Mouse (Mus musculus) embryonic facial prominence, embryonic 11.5 days (tissue): ENCODE data around the gene Ltbp3. TPM values are rescaled to one million over a fixed set of nuclear protein-coding genes. Genes with fewer than 3 reads are reported as not detected.

ENCODE experiments used
- ATAC-seq: fragments of 200-750 bp; cut with Nextera tagmentation; replicated peaks from 2 replicates; pipeline ENCODE4 v1.8.0; 2017; ENCODE audit warnings: low read depth; ENCODE audit not compliant: insufficient number of reproducible peaks, low FRiP score, low TSS enrichment
- DNase-seq: peaks from one replicate; pipeline ENCODE4 v3.0.0-alpha.2; 2015; ENCODE audit warnings: low spot score
- H3K27ac ChIP-seq: fragments of 300-500 bp; sonication (generic); replicated peaks from 2 replicates; pipeline ENCODE4 v1.5.1; 2014; ENCODE audit warnings: mild to moderate bottlenecking, low read depth, low read length, control low read depth
- H3K27me3 ChIP-seq: fragments of 300-500 bp; sonication (generic); 2 replicates; pipeline ENCODE4 v1.6.1; 2014; ENCODE audit warnings: mild to moderate bottlenecking, low read length, moderate library complexity, mixed read lengths; ENCODE audit not compliant: control insufficient read depth, insufficient read depth
- H3K36me3 ChIP-seq: fragments of 300-500 bp; sonication (generic); replicated peaks from 2 replicates; pipeline ENCODE4 v1.6.1; 2014; ENCODE audit warnings: low read depth, mild to moderate bottlenecking, low read length, moderate library complexity, mixed read lengths; ENCODE audit not compliant: control insufficient read depth, insufficient read depth
- H3K4me1 ChIP-seq: fragments of 300-500 bp; sonication (generic); 2 replicates; pipeline ENCODE4 v1.6.1; 2014; ENCODE audit warnings: low read length, mixed read lengths; ENCODE audit not compliant: control insufficient read depth, insufficient read depth
- H3K4me2 ChIP-seq: fragments of 300-500 bp; sonication (generic); 2 replicates; pipeline ENCODE4 v1.6.1; 2014; ENCODE audit warnings: low read depth, mild to moderate bottlenecking, control low read depth, low read length, moderate library complexity
- H3K4me3 ChIP-seq: fragments of 300-500 bp; sonication (generic); 2 replicates; pipeline ENCODE4 v1.5.1; 2014; ENCODE audit warnings: low read depth, low read length, control low read depth
- H3K9ac ChIP-seq: fragments of 300-500 bp; sonication (generic); replicated peaks from 2 replicates; pipeline ENCODE4 v1.6.1; 2014; ENCODE audit warnings: mild to moderate bottlenecking, control low read depth, low read length
- H3K9me3 ChIP-seq: fragments of 300-500 bp; sonication (generic); replicated peaks from 2 replicates; pipeline ENCODE4 v1.6.1; 2016; ENCODE audit warnings: mild to moderate bottlenecking, low read length, inconsistent platforms, mixed read lengths; ENCODE audit not compliant: control insufficient read depth
- WGBS: fragments of 180-500 bp; shearing (Covaris S2); extraction: QIAGEN DNeasy Blood & Tissue Kit; methylation state at CpG from one replicate; pipeline ENCODE4 v1.1.7; 2014; 5-methylcytosine and 5-hydroxymethylcytosine counted together
- polyA plus RNA-seq: library from polyadenylated mRNA; unstranded; fragments of >200 nt; fragmentation: Nextera tagmentation; extraction: Ambion mirVana; gene quantifications from 2 replicates; pipeline ENCODE4 v1.2.1, GENCODE M21; 2014

Gene Ltbp3
- polyA plus RNA-seq, 1 experiment from 2014 or later: 5.9 TPM

DNA sequence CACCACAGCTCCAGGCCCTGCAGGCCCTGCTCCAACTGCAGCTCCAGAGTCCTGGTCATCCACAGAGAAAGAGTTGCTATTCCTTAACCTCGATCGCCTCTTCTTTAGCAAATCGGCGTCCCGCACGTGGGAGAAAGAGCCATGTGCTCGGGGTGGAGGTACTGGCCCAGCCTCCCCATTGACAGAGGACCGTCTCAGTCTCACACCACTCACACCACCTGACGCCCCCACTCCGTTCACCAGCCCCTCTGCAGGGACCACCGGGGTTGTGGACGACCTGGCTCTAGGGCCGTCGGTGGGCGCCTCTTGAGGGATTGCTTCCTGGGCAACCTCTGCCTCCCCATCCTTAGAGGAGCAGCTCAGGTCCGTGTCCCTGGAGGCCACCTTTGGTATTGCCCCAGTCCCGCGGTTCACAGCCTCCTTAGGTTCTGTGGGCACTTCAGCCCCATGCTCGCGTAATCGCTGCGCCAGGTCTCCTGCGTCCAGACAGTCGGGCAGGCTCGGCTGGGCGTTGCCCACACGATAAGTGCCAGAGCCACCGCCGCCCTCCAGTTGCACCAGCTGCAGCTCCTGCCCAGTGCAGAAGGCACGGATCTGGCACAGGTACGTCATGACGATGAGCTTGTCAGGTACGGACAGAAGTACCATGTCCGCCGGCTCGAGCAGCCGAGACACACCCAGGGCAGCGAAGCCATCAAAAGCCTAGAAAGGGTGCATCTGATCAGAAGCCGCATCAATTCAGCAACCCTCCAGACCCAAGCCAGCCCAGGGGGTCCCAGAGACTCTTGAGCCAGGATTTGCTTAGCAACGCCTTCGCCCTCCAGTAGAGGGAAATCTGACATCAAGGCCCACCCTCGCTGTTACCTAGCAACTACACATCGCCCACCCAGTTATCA, 24.7 kb upstream of the Ltbp3 start:
- H3K27ac ChIP-seq: no peak overlapping the region
- no peaks in the 10 kb centered on the region for H3K9me3 ChIP-seq
- H3K4me3 ChIP-seq: no peak overlapping the region
- DNase-seq (peak; percentile 63), ATAC-seq (peak; percentile 49; the same call in 1 of the 2 replicates)
- WGBS: 22% methylated on average over 43 of the region's 43 CpGs
- H3K36me3 ChIP-seq: peaks cover 5% of the 10 kb centered on the region
- H3K9ac ChIP-seq: peak overlapping the region; percentile 28; the same call in 1 of the 2 replicates
- no peaks in the 10 kb centered on the region for H3K27me3 ChIP-seq
- H3K4me2 ChIP-seq: peak overlapping the region; percentile 23; the same call in 1 of the 2 replicates
- no peaks in the 10 kb centered on the region for H3K4me1 ChIP-seq

DNA sequence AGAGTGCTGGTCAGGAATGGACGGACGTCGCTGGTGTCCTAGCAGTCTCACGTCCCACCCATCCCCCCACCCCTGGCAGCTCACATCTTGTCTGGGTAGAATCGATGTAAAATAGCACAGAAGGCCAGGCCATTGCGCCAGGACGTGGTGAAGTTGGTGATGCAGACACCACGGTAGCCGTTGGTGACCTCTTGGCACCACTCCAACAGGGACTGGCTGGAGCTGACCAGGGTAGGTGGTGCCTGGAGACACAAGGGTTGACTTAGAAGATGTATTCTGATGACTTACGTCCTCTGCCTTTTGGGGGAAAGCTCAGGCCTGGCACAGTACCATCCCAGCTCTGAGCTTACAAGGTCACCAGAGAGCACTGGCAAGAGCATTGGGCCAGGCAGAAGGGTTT, 23.7 kb upstream of the Ltbp3 start:
- 66% methylated on average over 10 of the region's 10 CpGs for WGBS
- Histone ChIP-seq H3K4me3 (no peak overlapping the region), H3K4me1 (no peaks in the 10 kb centered on the region), H3K9me3 (no peaks in the 10 kb centered on the region), H3K36me3 (peaks cover 10% of the 10 kb centered on the region), H3K27me3 (no peaks in the 10 kb centered on the region), H3K27ac (no peak overlapping the region), H3K9ac (no peak overlapping the region), H3K4me2 (no peak overlapping the region)
- no peak for DNase-seq
- no peak for ATAC-seq

DNA sequence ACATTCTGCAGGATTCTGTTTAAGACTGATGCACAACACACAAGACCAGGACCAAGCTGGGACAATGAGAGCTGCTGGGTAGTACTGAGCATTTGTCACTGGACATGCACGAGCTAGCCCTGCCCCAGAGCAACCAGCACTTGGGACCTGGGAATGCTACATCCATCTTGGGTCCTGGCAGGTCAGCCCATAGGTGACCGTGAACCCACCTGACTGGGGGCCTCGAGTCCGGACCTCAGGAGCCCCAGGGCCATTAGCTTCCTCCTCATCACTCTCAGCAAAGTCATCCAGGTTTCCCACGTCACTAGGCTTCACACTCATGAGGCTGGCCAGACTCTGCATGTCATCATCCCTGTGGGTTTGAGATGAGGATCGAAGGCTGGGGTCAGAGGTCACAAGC, 19.5 kb upstream of the Ltbp3 start:
- H3K9ac ChIP-seq: no peak overlapping the region
- no peak overlapping the region for H3K4me3 ChIP-seq
- ATAC-seq (no peak), DNase-seq (no peak)
- no peak overlapping the region for H3K27ac ChIP-seq
- no peaks in the 10 kb centered on the region for H3K9me3 ChIP-seq
- WGBS: 86% methylated on average over 6 of the region's 6 CpGs
- no peaks in the 10 kb centered on the region for H3K27me3 ChIP-seq
- H3K4me2 ChIP-seq: no peak overlapping the region
- peaks cover 3% of the 10 kb centered on the region for H3K4me1 ChIP-seq
- peaks cover 13% of the 10 kb centered on the region for H3K36me3 ChIP-seq

DNA sequence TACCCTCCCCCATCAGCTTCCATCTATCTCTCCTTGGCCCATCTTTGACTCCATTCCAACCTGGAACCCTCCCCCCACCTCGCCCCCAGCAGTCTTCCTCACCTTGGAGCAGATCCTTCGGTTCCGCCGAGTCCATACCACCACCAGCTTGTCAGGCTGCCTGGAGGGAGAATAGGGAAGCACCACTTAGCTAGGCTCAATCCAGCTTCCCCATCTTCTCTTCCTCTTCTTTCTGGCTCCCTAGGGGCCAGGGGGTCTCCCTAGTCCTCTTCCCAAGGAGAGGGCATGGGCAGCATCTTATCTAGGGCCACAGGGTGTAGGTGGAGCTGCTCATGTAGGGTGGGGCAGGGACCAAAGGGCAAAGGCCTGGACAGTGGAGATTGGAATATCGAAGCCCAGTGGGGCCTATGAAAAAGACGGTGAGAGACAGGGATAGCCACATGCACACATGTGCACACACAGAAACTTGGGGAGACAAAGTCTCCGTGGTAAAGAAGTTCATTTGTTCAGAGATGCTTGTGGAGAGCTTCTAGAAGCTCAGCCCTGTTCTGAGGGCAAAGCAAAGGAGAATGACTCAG, 17.8 kb upstream of the Ltbp3 start:
- H3K27me3 ChIP-seq: no peaks in the 10 kb centered on the region
- WGBS: 93% methylated on average over 7 of the region's 7 CpGs
- peaks cover 13% of the 10 kb centered on the region for H3K36me3 ChIP-seq
- H3K9ac ChIP-seq: no peak overlapping the region
- DNase-seq (no peak), ATAC-seq (no peak)
- H3K4me1 ChIP-seq: peaks cover 6% of the 10 kb centered on the region
- no peak overlapping the region for H3K4me2 ChIP-seq
- H3K27ac ChIP-seq: no peak overlapping the region
- no peaks in the 10 kb centered on the region for H3K9me3 ChIP-seq
- H3K4me3 ChIP-seq: no peak overlapping the region

DNA sequence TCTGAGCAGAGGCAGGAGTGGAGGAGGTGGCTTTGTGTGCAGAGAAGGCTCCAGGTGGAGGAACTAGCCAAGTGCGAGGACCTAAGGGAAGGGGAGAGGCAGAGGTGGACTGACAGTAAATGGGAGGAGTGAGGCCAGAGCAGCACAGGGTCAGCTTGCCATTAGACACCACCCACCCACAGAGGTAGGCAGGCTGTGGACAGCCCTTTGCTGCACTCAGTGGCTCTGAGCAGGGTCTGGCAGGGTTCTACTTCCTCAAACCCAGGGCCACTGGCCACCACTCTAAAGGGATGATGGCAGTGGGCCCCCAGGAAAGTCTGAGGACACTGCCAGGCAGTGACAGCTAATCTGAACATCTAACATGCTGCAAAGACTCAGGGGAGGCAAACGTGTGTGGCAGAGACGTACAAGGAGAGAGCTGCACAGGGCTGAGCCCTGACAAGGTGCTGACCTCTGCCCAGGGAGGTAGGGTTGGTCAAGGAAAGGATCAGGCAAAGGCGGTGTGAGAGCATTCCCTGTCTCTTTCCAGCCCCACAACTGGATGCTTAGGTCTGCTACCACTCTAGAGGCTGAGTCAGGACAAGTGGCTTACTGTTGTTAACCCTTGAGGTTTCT, 16.7 kb upstream of the Ltbp3 start:
- Histone ChIP-seq H3K36me3 (peaks cover 13% of the 10 kb centered on the region), H3K4me3 (no peak overlapping the region), H3K4me2 (peak overlapping the region; percentile 2; the same call in 1 of the 2 replicates), H3K9me3 (no peaks in the 10 kb centered on the region), H3K9ac (no peak overlapping the region), H3K27me3 (no peaks in the 10 kb centered on the region), H3K4me1 (peaks cover 6% of the 10 kb centered on the region), H3K27ac (no peak overlapping the region)
- DNase-seq (no peak), ATAC-seq (no peak)
- 77% methylated on average over 4 of the region's 4 CpGs for WGBS

DNA sequence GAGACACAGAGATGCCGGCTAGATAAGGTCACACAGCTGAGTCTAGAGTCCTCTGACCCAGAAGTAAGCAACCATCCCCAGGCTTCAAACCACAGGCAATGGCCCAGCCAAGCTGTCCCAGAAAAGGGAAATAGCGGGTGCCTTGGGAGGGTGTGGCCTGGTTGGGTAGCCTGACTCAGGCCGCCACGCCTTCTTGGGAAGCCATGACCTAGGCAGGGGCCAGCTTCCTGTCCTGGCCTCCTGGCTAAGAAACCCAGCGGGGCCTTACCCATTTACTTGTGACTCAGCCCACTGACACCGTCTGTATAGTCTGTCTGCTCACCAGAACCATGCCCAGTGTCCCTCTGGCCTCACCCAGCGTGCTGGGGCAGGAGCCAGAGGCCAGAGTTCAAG, 16.2 kb upstream of the Ltbp3 start:
- Histone ChIP-seq H3K4me1 (peaks cover 6% of the 10 kb centered on the region), H3K4me2 (peak overlapping the region; percentile 2; the same call in 1 of the 2 replicates), H3K27ac (no peak overlapping the region), H3K9me3 (no peaks in the 10 kb centered on the region), H3K27me3 (no peaks in the 10 kb centered on the region), H3K9ac (0 out of 2 replicates have a peak overlapping the region, but pooled peaks have one; percentile 14), H3K4me3 (no peak overlapping the region), H3K36me3 (peaks cover 13% of the 10 kb centered on the region)
- WGBS: 71% methylated on average over 7 of the region's 7 CpGs
- DNase-seq (no peak), ATAC-seq (no peak)

DNA sequence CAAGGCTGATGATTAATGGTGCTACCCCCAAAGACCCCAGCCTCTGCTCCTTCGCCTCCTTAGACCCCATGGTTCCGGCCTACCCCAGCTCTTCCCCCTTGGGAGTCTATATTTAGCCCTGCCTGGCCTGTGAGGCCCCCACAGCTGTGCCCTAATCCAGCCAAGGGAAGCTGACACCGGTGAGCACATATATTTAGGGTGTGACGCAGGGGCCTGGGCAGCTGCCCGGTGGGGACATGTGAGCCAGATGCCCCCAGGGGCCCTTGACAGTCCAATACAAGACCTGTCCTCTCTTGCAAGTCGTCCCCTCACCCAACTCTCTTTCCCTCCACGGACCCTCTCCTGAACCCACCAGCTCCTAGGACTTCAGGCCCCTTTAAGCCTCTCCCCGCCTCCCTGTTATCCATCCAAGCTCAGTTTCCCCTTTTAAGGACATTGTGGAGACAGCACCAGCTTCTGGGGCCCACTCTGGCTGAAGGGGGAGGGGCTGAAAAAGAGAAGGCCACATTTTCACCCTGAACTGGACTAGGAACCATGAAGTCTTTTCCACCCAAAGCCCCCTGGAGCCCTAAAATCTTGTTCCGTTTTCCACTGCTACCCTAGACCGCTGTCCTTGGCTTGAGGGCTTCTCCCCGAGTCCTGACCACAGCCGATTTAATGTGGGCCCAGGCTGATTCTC, 15.5 kb upstream of the Ltbp3 start:
- H3K27ac ChIP-seq: no peak overlapping the region
- peaks cover 10% of the 10 kb centered on the region for H3K36me3 ChIP-seq
- H3K27me3 ChIP-seq: no peaks in the 10 kb centered on the region
- DNase-seq: no peak
- H3K4me3 ChIP-seq: peak overlapping the region; percentile 31
- peak overlapping the region; percentile 53; the same call in 1 of the 2 replicates for H3K9ac ChIP-seq
- no peak for ATAC-seq
- H3K4me2 ChIP-seq: peak overlapping the region; percentile 67; the same call in 1 of the 2 replicates
- 70% methylated on average over 12 of the region's 12 CpGs for WGBS
- H3K4me1 ChIP-seq: peaks cover 6% of the 10 kb centered on the region
- no peaks in the 10 kb centered on the region for H3K9me3 ChIP-seq
